Mouse (Mus musculus) ES-Bruce4 (cell line): ENCODE measurements around the gene Spag16.

Experiments used
- CTCF ChIP-seq: IDR thresholded peaks from one replicate; pipeline ENCODE4 v1.8.1; 2011; ENCODE audit warnings: low read depth, low read length
- EP300 ChIP-seq: IDR thresholded peaks from 2 replicates; pipeline ENCODE4 v1.6.1; 2011; ENCODE audit warnings: low read depth, low read length; ENCODE audit not compliant: insufficient read depth

DNA sequence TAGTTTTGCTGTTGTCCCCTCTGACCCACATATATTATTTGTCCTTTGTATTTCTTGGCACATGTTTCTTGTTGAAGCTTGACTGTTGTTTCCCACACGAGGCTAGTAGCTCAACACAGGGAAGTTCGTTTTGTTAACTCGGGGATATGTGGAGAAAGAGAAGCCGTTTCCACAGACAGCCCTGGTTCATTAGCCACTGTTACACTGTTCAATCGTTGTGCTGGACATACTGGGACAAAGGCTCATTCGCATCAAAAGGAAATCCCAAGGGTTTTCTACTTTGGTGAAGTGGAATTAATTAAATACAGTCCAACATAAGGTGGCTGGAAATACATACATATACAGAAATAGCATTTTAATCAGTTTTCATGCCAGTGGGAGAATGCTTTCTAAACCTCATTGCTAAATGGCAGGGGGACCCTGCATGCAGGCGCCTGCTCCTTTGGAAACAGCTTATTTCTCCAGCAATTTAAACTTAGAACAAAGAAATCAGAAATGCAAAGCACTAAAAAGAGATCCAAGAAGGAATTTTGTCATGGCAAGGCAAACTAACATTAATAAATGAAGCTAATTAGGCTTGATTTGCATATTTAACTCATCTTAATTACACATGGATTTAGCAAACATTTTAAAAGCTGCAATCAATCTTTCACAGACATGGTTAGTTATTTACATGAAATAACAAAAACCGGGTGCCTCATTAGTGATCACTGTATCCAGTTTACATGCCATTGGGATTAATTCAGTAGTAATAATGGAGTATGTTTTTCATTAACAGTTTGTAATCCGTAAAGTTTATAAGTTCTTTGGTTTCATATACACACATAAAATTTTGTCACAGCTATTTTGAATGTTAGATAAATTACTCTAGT is 615.7 kb downstream of the Spag16 start:
- TF ChIP-seq CTCF (no peak), EP300 (no peak)
